Mouse (Mus musculus): ENCODE measurements around the gene Midn. TPM values are rescaled to one million over a fixed set of nuclear protein-coding genes. Genes with fewer than 3 reads are reported as not detected.

The Midn gene
- polyA plus RNA-seq, 1 experiment from 2014 or later: 28.9 TPM

DNA sequence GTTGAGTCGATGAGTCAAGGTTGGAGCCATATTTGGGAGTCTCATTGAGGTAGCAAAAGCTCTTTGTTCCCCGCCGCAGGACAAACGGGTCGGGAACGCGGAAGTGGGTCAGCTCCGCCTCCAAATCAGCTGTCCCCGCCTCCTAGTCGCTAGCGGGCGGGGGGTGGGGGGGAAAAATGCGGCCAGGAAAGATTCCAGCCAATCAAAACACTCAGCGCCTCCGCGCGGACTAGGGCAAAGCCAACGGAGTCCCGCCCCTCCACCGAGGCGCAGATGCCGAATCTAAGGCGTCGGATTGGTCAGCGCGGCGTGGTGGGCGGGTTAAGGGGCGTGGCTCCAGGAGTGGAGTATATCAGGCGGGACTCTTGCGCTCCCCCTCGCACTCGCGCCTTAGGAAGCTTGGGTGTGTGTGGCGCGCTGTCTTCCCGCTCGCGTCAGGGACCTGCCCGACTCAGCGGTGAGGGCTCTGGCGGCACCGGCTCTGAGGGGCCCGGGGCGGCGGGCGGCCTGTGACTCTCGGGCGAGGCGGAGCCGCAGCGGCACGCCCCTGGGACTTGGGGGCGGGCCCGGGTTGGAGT is 19.5 kb downstream of the Midn start:
- Histone ChIP-seq H3K36me3 (ENCODE audit: control insufficient read depth, insufficient read depth, low read length) (peaks cover 27% of the 10 kb centered on the region), H3K27me3 (replicated peaks; ENCODE audit: control insufficient read depth, insufficient read depth, low read length) (no peaks in the 10 kb centered on the region), H3K9ac (ENCODE audit: low read length) (peak overlapping the region; percentile 96), H3K4me1 (replicated peaks; ENCODE audit: control insufficient read depth, insufficient read depth, low read length) (peaks cover 56% of the 10 kb centered on the region), H3K27ac (ENCODE audit: low read depth) (peak overlapping the region; percentile 98), H3K9me3 (ENCODE audit: control insufficient read depth, low read length) (no peaks in the 10 kb centered on the region), H3K4me2 (ENCODE audit: low read length) (peak overlapping the region; percentile 94), H3K4me3 (ENCODE audit: low read depth, low read length) (peak overlapping the region; percentile 67)
- ATAC-seq (replicated peaks; ENCODE audit: low FRiP score, low TSS enrichment, low read depth) (peak; percentile 89), DNase-seq (ENCODE audit: low spot score) (peak; percentile 100)
- 0% methylated on average over 55 of the region's 55 CpGs for WGBS

DNA sequence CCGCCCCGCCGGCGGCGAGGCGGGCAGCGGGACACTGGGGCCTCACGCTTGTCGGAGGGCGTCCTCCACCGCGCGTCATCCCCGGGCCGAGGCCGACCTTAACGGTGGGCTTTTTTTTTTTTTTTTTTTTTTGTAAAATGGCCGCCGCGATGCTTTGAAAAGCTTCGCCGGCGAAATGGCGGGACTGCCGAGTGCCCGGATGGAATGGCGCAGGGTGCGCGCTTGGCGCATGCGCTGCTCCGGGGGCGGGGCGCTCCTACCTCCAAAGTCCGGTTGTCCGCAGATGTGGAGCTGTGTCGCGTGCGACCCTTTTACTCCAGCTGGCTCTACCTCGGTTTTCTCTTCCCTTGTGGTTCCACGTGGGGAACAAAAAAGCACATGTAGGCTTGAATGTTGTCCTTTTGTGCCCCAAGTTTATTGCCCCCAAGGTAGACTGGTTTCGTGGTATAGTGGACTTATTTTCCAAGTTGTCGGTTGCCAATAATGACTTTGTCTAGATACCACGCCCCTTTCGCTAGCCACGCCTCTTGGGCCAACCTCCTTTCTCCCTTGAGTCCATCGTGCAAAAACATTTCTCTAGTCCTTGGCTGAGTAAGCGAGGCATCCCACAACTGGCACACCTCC is 20.1 kb downstream of the Midn start:
- peak; percentile 95 for DNase-seq (ENCODE audit: low spot score)
- H3K27ac ChIP-seq (ENCODE audit: low read depth): peak overlapping the region; percentile 98
- H3K4me2 ChIP-seq (ENCODE audit: low read length): peak overlapping the region; percentile 94
- WGBS: under 1% methylated on average over 47 of the region's 48 CpGs
- no peaks in the 10 kb centered on the region for H3K27me3 ChIP-seq (replicated peaks; ENCODE audit: control insufficient read depth, insufficient read depth, low read length)
- peak overlapping the region; percentile 96 for H3K9ac ChIP-seq (ENCODE audit: low read length)
- peaks cover 27% of the 10 kb centered on the region for H3K36me3 ChIP-seq (ENCODE audit: control insufficient read depth, insufficient read depth, low read length)
- H3K4me1 ChIP-seq (replicated peaks; ENCODE audit: control insufficient read depth, insufficient read depth, low read length): peaks cover 50% of the 10 kb centered on the region
- peak; percentile 58 for ATAC-seq (replicated peaks; ENCODE audit: low FRiP score, low TSS enrichment, low read depth)
- peak overlapping the region; percentile 67 for H3K4me3 ChIP-seq (ENCODE audit: low read depth, low read length)
- H3K9me3 ChIP-seq (ENCODE audit: control insufficient read depth, low read length): no peaks in the 10 kb centered on the region

DNA sequence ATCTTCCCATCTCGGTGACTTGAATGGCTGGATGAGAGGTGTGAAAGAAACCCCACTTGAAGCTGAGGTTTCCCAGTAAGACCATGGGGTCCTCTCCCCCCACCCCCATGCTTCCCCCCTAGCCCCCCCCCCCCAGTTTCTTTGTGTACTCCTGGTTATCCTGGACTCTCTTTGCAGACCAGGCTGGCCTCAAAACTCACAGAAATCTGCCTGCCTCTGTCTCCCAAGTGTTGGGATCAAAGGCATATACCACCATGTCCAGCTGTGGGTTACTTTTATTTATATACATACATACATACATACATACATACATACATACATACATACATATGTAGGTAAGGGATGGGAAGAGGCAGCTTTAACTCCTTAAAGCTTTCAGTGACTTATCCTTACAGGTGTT is 21.0 kb downstream of the Midn start:
- peaks cover 45% of the 10 kb centered on the region for H3K4me1 ChIP-seq (replicated peaks; ENCODE audit: control insufficient read depth, insufficient read depth, low read length)
- H3K27me3 ChIP-seq (replicated peaks; ENCODE audit: control insufficient read depth, insufficient read depth, low read length): no peaks in the 10 kb centered on the region
- ATAC-seq (replicated peaks; ENCODE audit: low FRiP score, low TSS enrichment, low read depth): no peak
- no peak overlapping the region for H3K27ac ChIP-seq (ENCODE audit: low read depth)
- DNase-seq (ENCODE audit: low spot score): no peak
- peak overlapping the region; percentile 67 for H3K4me3 ChIP-seq (ENCODE audit: low read depth, low read length)
- peaks cover 27% of the 10 kb centered on the region for H3K36me3 ChIP-seq (ENCODE audit: control insufficient read depth, insufficient read depth, low read length)
- H3K9me3 ChIP-seq (ENCODE audit: control insufficient read depth, low read length): no peaks in the 10 kb centered on the region
- WGBS: 62% methylated on average over 1 of the region's 1 CpGs
- H3K4me2 ChIP-seq (ENCODE audit: low read length): peak overlapping the region; percentile 94
- peak overlapping the region; percentile 96 for H3K9ac ChIP-seq (ENCODE audit: low read length)

DNA sequence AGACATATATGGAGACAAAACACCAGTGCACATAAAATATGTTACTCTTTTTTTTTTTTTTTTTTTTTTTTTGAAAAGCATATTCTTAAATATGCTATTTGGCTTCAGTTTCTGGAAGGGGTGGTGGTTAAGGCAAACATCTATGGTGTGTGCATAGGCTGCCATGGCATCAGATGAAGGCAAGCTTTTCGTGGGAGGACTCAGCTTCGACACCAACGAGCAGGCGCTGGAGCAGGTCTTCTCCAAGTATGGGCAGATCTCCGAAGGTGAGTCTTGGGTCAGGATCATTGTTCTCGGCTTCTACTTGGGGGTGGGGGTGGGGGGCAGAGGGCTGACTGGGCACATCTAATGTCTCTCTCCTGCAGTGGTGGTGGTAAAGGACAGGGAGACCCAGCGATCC is 21.6 kb downstream of the Midn start:
- H3K27me3 ChIP-seq (replicated peaks; ENCODE audit: control insufficient read depth, insufficient read depth, low read length): no peaks in the 10 kb centered on the region
- H3K4me3 ChIP-seq (ENCODE audit: low read depth, low read length): no peak overlapping the region
- H3K27ac ChIP-seq (ENCODE audit: low read depth): no peak overlapping the region
- no peaks in the 10 kb centered on the region for H3K9me3 ChIP-seq (ENCODE audit: control insufficient read depth, low read length)
- H3K4me1 ChIP-seq (replicated peaks; ENCODE audit: control insufficient read depth, insufficient read depth, low read length): peaks cover 39% of the 10 kb centered on the region
- DNase-seq (ENCODE audit: low spot score) (no peak), ATAC-seq (replicated peaks; ENCODE audit: low FRiP score, low TSS enrichment, low read depth) (no peak)
- H3K36me3 ChIP-seq (ENCODE audit: control insufficient read depth, insufficient read depth, low read length): peaks cover 27% of the 10 kb centered on the region
- H3K9ac ChIP-seq (ENCODE audit: low read length): no peak overlapping the region
- H3K4me2 ChIP-seq (ENCODE audit: low read length): no peak overlapping the region
- WGBS: 88% methylated on average over 7 of the region's 7 CpGs

DNA sequence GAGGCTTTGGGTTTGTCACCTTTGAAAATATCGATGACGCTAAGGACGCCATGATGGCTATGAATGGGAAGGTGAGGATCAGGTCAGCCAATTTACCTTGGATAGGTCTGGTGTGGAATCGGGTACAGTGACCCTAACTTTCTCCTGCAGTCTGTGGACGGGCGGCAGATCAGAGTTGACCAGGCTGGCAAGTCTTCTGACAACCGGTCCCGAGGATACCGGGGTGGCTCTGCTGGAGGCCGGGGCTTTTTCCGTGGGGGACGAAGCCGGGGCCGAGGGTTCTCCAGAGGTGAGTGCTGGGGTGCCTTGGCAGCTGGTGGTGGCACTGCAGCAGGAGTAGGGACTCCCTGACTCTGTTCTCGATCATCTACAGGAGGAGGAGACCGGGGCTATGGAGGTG is 22.0 kb downstream of the Midn start:
- Histone ChIP-seq H3K4me1 (replicated peaks; ENCODE audit: control insufficient read depth, insufficient read depth, low read length) (peaks cover 37% of the 10 kb centered on the region), H3K9ac (ENCODE audit: low read length) (no peak overlapping the region), H3K9me3 (ENCODE audit: control insufficient read depth, low read length) (no peaks in the 10 kb centered on the region), H3K4me3 (ENCODE audit: low read depth, low read length) (no peak overlapping the region), H3K27ac (ENCODE audit: low read depth) (no peak overlapping the region), H3K4me2 (ENCODE audit: low read length) (no peak overlapping the region), H3K27me3 (replicated peaks; ENCODE audit: control insufficient read depth, insufficient read depth, low read length) (no peaks in the 10 kb centered on the region), H3K36me3 (ENCODE audit: control insufficient read depth, insufficient read depth, low read length) (peaks cover 27% of the 10 kb centered on the region)
- DNase-seq (ENCODE audit: low spot score) (no peak), ATAC-seq (replicated peaks; ENCODE audit: low FRiP score, low TSS enrichment, low read depth) (no peak)
- 94% methylated on average over 16 of the region's 16 CpGs for WGBS

DNA sequence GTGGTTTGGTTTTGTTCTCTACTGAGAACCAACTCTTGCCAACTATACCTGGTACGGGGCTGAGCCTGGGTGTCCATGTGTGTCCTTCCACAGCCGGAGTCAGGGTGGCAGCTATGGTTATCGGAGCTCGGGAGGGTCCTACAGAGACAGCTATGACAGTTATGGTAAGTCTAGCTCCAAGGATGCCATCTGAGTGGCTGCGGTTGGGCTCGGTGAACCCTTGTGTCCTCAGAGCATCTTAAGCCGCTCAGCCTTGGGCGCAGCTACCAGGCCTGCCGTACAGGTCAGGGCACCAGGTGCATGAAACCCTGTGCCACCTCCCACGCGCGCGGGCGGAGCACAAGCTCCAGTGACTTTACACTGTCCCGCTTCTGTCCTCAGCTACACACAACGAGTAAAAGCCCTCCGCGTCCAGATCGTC is 22.5 kb downstream of the Midn start:
- H3K4me3 ChIP-seq (ENCODE audit: low read depth, low read length): no peak overlapping the region
- H3K4me2 ChIP-seq (ENCODE audit: low read length): no peak overlapping the region

DNA sequence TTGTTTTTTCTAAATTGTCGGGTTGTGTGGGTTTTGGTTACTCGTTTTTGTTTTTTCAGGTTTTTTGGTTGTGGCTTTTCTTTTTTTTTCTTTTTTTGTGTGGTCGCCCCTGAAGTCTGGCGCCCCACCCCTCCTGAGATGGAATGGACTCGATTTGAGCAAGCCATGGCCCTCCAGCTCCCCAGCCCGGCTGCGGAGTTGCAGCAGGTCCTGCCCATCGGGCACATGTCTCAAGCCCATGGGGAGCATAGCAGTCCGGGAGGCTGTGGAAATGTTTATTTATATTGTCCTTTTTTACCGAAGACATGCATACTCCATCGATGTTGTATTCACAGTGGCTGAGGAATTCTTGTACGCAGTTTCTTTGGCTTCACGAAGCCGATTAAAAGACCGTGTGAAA is 23.2 kb downstream of the Midn start:
- no peak for ATAC-seq (replicated peaks; ENCODE audit: low FRiP score, low TSS enrichment, low read depth)
- Histone ChIP-seq H3K4me3 (ENCODE audit: low read depth, low read length) (no peak overlapping the region), H3K9ac (ENCODE audit: low read length) (no peak overlapping the region), H3K27ac (ENCODE audit: low read depth) (no peak overlapping the region), H3K36me3 (ENCODE audit: control insufficient read depth, insufficient read depth, low read length) (peaks cover 27% of the 10 kb centered on the region), H3K4me1 (replicated peaks; ENCODE audit: control insufficient read depth, insufficient read depth, low read length) (peaks cover 26% of the 10 kb centered on the region), H3K9me3 (ENCODE audit: control insufficient read depth, low read length) (no peaks in the 10 kb centered on the region), H3K27me3 (replicated peaks; ENCODE audit: control insufficient read depth, insufficient read depth, low read length) (no peaks in the 10 kb centered on the region), H3K4me2 (ENCODE audit: low read length) (no peak overlapping the region)
- no peak for DNase-seq (ENCODE audit: low spot score)
- 85% methylated on average over 15 of the region's 15 CpGs for WGBS

More for the DNA sequence above, 22.5 kb downstream of the Midn start:
- no peak overlapping the region for H3K9ac ChIP-seq (ENCODE audit: low read length)
- H3K9me3 ChIP-seq (ENCODE audit: control insufficient read depth, low read length): no peaks in the 10 kb centered on the region
- 92% methylated on average over 19 of the region's 19 CpGs for WGBS
- peaks cover 27% of the 10 kb centered on the region for H3K36me3 ChIP-seq (ENCODE audit: control insufficient read depth, insufficient read depth, low read length)
- ATAC-seq (replicated peaks; ENCODE audit: low FRiP score, low TSS enrichment, low read depth): no peak
- no peak overlapping the region for H3K27ac ChIP-seq (ENCODE audit: low read depth)
- DNase-seq (ENCODE audit: low spot score): no peak
- no peaks in the 10 kb centered on the region for H3K27me3 ChIP-seq (replicated peaks; ENCODE audit: control insufficient read depth, insufficient read depth, low read length)
- H3K4me1 ChIP-seq (replicated peaks; ENCODE audit: control insufficient read depth, insufficient read depth, low read length): peaks cover 32% of the 10 kb centered on the region

DNA sequence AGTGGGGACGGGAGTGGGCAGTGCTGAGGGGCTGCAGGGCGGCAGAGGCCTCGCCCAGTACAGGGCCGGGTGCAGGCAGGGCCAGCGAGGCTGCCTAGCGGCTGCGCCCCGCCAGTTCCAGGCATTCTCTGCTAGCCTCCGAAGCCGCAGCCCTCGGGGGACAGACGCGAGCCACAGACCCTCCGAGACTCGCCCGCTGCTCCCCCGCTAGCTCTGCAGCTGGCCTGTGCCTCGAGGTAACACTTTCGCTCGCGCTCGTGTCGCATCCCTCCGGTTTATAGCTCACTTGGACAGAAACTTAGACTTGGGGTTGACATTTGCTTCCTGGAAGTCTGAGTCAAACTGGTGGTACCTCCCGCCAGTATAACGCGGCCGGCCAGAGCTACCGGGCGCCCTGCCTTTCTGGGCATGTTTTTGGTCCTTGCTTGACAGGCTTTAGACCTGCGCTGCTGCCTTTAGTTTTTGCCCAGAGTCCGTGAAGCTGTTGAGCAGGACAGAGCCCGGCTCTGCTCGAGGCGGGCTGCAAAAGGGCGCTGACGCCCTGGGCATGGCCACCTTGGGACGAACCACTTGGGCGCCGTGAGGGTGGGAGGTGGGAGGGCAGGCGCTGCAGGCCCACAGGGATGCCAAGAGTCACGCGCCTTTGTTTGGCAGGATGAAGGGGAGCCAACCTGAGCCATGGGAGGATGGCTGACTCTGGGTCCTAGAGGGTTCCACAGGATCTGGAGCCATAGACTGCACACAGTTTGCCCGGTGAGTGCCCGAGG is 23.9 kb downstream of the Midn start:
- Histone ChIP-seq H3K4me1 (replicated peaks; ENCODE audit: control insufficient read depth, insufficient read depth, low read length) (peaks cover 21% of the 10 kb centered on the region), H3K27me3 (replicated peaks; ENCODE audit: control insufficient read depth, insufficient read depth, low read length) (no peaks in the 10 kb centered on the region), H3K9me3 (ENCODE audit: control insufficient read depth, low read length) (no peaks in the 10 kb centered on the region), H3K9ac (ENCODE audit: low read length) (0 out of 2 replicates have a peak overlapping the region, but pooled peaks have one; percentile 13), H3K4me2 (ENCODE audit: low read length) (peak overlapping the region; percentile 65), H3K27ac (ENCODE audit: low read depth) (peak overlapping the region; percentile 90), H3K36me3 (ENCODE audit: control insufficient read depth, insufficient read depth, low read length) (peaks cover 27% of the 10 kb centered on the region), H3K4me3 (ENCODE audit: low read depth, low read length) (peak overlapping the region; percentile 57; the same call in 1 of the 2 replicates)
- DNase-seq (ENCODE audit: low spot score): no peak
- ATAC-seq (replicated peaks; ENCODE audit: low FRiP score, low TSS enrichment, low read depth): no peak
- WGBS: 86% methylated on average over 45 of the region's 45 CpGs
